Mouse (Mus musculus): ENCODE data around the gene Gm3532. TPM values are rescaled to one million over a fixed set of nuclear protein-coding genes. Genes with fewer than 3 reads are reported as not detected.

Gm3532 gene
- total RNA-seq (2023; ENCODE audit: inconsistent age) = not detected in 4 replicates

DNA sequence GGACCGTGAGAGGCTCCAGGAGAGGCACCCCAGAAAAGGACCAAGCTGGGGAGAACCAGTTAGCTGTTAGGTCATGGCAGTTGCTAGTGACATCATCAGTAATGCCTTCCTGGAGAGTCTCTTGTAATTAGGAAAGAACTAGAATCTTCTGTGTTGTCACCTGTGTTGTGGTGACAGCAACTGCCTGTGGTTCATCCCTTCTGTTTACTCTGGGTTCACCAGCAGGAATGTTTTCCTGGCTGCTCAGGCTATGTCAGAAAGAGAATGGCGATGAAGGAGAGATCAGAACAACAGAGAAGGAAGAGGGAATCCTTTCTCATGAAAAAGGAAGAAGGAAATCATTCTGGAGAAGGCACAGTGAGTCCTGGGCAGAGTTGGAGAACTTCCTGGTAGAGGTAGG is at the start of gene Gm3532:
TSS of gene Gm3532 (plus strand) at position 301 of the 400 bp plus-strand sequence.

GRCm38 (mm10) chr14:5501374-5501773 is 36.9 kb upstream of the Gm3532 start, which contains the start of gene Gm3488:
Gene Gm3488 (plus strand): TSS chr14:5501674.

Other genes with a start within 250 kb of the Gm3532 start
- not detected in 4 replicates for gene Gm3542, start 203.6 kb upstream of the Gm3532 start, total RNA-seq (2023; ENCODE audit: inconsistent age)
- not detected in 4 replicates for gene Gm3500, start 149.4 kb upstream of the Gm3532 start, total RNA-seq (2023; ENCODE audit: inconsistent age)
- not detected in 4 replicates for gene Gm3194, start 83.0 kb upstream of the Gm3532 start, total RNA-seq (2023; ENCODE audit: inconsistent age)
- not detected in 4 replicates for gene Gm8246, start 60.7 kb upstream of the Gm3532 start, total RNA-seq (2023; ENCODE audit: inconsistent age)
- gene Gm3187, start 54.3 kb upstream of the Gm3532 start, total RNA-seq (2023; ENCODE audit: inconsistent age) = not detected in 4 replicates
- 0.51 TPM in 1 of 4 replicates, not detected in the others for gene Gm3488, start 36.8 kb upstream of the Gm3532 start, total RNA-seq (2023; ENCODE audit: inconsistent age)
- not detected in 4 replicates for gene Gm8265, start 94.5 kb downstream of the Gm3532 start, total RNA-seq (2023; ENCODE audit: inconsistent age)
- not detected in 4 replicates for gene Gm9603, start 149.0 kb downstream of the Gm3532 start, total RNA-seq (2023; ENCODE audit: inconsistent age)
- gene Gm3373, start 203.1 kb downstream of the Gm3532 start, total RNA-seq (2023; ENCODE audit: inconsistent age) = not detected in 4 replicates